Mouse (Mus musculus) kidney, adult 11 months (tissue): ENCODE results near the gene Srprb.

Source experiments
- DNase-seq: peaks from one replicate; pipeline ENCODE4 v3.0.0; 2022

Gene Srprb

GRCm38 (mm10) chr9:103143881-103144280, 58.1 kb downstream of the Srprb start:
- no peak for DNase-seq

- DNase-seq, result no peak
Observed at GRCm38 (mm10) chr9:103141266-103141665, 60.7 kb downstream of the Srprb start.

GRCm38 (mm10) chr9:103140384-103140783, 61.6 kb downstream of the Srprb start:
- DNase-seq, result no peak

- DNase-seq, result no peak
Observed at GRCm38 (mm10) chr9:103139481-103139880, 62.5 kb downstream of the Srprb start.
